Mouse (Mus musculus) gastrocnemius, postnatal 10 days (tissue): ENCODE data around the gene Ttc7b. TPM values are rescaled to one million over a fixed set of nuclear protein-coding genes. Genes with fewer than 3 reads are reported as not detected.

Source experiments
- DNase-seq: peaks from one replicate; pipeline ENCODE4 v3.0.0; 2021; ENCODE audit warnings: mixed read lengths
- total RNA-seq, 2 experiments: library from RNA; stranded (reverse); gene quantifications; 2 replicates each; pipeline ENCODE4 v1.2.3; 2021

Gene Ttc7b
- total RNA-seq, 2 experiments from 2014 or later = 73.3 to 74.1 TPM

DNA sequence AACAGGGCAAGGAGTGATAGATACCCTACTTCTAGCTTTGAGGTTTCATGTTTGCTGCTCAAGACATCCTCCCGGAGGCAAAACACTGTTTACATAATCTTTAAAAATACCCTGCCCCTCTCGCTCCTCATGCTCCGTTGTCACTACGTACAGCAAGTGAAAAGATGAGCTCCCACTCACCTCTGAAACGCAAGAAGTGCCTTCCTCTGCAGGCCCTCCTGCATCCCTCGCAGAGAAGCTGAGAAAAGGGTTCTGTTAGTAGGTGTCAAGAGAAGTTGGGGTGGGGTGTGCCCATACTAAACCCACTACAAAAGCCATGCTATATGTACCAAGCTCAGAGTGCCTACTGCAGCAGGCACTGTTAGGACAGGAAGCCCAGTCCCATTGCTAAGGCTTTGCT is 138.7 kb downstream of the Ttc7b start:
- no peak for DNase-seq

DNA sequence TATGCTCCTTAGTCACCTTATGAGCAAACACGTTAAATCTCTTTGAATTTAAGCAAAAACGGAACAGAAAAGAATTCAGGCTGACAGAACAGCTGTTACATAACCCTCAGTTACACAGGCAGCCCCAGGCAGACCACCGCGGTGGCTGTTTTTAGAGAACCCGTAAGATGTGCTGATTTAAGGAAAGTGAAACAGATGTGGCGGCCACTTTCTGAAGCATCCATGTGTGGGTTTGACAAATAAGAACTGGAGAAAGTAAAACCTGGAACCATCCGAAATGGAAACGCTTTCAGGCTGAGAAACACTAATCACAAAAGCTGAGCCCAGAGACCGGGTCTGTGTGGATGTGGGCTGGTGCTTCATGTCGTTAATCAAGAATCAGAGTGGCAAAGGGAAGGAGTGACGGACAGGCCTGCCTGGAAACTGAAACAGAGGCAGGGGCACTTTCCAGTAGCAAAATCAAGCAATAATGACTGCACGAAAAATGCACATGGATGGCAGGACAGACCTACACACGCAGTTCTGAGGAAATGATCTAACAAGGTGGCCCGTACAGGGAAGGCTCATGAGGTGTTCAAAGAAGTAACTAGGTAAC is 139.8 kb downstream of the Ttc7b start:
- no peak for DNase-seq

DNA sequence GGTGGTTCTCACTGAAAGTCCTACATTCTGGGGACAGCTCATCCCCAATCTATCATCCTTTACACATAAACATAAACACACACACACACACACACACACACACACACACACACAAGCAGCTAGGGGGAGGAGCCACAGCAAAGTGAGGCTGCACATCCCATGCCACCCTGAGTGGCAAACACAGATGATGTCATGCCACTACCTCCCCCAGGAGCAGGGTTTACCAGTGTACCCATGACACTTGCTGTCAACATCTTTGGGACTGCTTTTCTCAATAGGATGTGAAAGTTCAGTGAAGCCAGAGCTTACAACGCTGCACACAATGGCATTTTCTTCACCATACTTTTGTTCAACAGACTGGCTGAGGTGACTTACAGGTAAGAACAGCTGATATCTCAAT is 140.8 kb downstream of the Ttc7b start:
- no peak for DNase-seq

DNA sequence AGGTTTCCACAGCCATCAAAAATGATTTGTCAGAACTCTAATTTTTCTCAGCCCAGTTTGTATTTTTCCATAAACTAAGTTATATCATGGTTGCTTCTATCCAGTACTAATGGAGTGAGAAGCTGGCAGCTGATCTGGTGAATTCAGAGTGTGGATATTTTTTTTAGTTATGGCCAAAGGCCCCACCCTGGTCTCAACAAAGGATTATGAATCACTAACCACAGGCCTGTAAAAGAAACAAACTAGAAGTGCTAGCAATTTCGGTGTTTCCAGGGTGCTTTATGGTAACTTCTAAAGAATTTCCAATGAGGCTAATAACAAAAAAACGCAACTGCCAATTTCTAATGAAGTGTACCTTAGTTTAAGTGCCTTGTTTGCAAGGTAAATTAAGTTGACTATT is 142.4 kb downstream of the Ttc7b start:
- no peak for DNase-seq

DNA sequence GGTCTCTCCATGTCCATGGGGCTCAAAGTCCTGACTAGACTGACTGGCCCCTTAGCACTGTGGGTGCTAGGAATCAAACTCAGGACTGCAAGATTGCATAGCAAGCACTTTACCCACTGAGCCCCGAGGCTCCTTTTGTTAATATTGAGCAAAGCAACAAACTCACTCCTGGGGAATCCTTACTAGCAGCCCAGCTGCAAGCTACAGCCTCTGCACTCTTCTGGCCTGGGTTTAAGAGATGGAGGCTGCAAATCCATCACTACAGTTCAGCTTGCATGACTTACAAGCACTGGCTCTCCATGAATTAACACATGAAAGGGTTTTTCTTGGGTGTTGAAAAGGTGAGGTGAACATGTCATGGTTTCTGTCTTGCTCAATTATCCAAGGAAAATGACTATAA is 142.8 kb downstream of the Ttc7b start:
- DNase-seq = no peak

DNA sequence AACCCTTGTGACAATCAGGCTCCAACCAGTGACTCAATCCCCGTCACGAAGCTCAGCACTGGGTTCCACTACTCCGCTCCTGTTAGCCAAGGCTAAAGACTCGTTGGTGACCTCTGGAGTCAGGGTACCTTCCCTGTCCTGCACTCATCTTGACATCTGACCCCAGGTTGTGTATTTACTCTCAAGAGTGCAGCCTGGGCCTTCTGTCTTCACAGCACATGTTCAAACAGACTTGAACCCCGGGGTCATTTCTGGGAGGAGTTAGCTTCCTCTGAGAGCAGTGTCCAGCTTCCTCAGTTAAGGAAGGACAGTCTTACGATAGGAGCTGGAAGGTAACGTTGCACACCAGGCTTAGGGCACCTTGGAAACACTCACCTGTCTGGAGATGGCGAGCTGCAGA is 144.8 kb downstream of the Ttc7b start:
- DNase-seq = no peak

DNA sequence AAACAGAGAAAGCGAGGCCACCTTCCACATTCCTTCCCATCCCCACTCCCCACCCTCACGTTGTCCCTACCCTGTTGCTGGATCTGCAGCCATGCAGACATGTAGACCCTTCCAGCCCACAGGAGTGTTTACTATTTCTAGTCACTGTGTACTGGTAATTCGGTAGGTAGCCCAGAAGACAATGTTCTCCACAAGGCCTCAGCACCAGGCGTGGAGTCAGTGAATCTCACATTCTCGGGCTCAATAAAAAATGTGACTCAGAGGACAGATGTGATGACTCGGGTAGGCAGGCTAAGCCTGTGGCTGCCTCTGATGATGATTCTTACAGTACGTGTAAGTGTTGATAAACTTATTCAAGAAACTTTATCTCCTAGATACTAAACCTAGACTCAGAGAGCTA is 147.8 kb downstream of the Ttc7b start:
- DNase-seq = no peak

DNA sequence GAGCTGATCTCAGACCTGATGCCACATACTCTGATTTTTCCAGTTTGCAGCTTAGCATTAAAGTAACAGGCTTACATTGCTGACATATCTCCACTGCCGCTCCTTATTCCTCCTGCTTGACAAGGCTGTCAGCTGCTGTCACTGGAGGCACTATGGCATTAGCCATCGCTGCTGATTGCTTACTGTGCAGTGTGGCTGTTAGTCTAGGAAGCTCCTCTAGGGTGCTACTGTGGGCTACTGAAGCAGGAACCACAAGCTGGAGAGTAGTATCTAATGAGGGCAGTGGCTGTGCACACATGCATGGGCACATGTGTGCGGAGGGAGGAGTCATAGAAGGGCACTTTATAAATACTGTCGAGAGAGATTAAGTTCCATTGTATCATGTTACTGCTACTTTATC is 148.6 kb downstream of the Ttc7b start:
- DNase-seq = no peak

DNA sequence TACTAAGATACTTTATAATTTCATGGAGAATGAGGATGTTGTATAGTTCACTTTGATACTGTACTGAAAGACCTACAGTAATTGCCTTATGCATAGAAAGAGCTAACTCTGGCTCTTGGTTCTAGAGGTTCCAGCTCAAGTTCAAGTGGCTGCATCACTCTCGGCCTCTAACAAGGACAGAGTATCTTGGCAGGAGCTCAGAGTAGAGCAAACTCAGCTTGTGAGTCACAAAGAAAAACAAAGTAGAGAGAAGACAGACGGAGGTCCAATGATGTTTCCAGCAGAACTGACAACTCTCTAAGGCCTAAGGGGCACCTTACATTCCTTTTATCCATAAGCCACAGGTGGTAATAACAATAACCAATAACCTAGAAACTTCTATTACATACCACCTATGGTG is 150.8 kb downstream of the Ttc7b start:
- no peak for DNase-seq

DNA sequence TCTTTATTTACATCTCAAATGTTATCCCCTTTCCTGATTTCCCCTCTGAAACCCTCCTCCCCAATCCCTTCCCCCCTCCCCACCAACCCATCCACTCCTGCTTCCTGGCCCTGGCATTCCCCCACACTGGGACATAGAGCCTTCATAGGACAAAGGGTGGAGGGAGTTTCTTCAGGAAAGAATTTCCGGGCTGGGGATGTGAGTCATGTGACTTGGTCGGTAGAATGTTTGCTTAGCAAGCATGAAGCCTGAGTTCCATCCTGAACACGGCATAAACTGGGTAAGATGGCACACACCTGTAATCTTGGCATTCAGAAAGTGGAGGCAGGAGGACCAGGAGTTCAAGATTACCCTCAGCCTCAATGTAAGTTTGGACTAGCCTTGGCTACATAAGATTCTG is 151.4 kb downstream of the Ttc7b start:
- no peak for DNase-seq

DNA sequence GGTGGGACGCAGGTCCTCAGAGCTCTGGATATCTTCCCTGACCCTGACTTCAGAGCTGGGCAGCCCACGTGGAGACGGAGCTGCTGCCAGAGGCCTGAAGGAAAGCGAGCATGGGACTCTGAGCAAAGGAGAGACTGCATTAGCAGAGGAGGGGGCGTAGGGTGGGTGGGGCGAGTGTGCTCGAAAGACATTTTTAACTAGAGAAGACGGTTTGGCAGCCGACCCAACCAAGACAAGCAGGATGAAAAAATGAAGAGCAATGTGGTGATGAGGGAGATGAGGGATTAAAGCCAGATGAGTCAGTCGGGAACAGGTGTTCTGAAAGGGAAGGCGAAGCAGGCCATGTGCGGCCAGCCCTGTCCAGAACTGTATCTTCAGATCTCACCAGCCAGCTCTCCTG is 159.3 kb downstream of the Ttc7b start:
- no peak for DNase-seq

DNA sequence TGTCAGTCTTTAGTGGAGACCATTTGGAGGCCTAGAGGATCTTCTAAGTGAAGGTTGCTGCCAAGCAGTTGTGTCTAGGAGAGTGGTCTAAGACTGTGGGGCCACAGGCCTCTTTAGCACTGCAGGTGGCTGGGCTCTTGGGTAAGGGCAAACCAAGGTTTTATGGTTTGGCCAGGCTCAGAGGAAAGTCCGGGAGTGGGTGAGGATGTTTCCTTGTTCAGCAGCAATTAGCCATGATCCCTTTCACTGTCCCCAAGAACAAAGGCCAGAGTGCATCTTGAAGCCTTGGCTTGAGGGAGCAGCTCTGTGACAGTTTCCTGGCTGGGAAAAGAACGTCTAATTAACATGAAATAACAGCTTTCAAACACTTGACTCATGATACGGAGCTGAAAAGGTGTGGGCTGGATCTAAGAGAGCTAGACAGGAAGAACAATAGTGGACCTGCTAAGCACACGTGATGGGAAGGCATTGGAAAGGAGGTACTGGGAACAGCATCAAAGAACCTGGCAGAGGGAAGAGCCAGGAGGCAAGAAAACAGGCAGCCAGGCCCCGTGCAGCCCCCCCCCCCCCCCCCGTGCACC is 162.5 kb downstream of the Ttc7b start:
- no peak for DNase-seq

DNA sequence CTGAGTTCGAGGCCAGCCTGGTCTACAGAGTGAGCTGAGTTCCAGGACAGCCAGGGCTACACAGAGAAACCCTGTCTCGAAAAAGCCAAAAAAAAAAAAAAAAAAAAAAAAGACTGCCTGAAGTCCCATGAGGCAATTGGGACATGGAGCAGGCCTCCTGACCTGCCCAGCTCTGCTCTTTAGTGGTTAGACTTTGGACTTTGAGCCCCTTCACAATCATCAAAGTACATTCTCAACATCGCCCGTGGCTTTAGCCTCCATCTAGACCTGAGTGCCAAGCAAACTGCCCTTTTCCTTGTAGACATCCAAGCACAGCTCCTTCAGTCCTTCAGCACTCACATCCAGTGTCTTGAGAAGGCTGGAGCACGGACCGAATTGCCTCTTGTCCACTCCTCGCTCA is 164.2 kb downstream of the Ttc7b start:
- DNase-seq = no peak

DNA sequence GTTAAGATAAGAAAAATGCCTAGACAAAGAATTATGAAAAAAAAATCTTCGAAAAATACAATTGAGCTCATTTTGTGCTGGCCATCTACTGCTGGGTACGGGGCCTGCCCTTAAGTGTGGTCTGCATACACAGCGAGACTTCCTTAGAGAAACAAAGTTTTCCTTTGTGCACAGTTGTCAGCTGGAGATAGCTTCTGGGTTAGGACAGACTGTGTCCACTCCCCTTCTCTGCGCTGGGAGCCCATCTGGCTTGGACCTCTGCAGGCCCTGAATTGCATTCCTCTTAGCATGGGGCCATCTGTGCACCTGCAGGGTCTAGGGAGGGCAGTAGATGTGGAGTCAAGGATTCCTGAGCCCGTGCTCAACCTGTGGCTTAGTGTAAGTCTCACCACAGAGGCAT is 165.1 kb downstream of the Ttc7b start:
- no peak for DNase-seq

DNA sequence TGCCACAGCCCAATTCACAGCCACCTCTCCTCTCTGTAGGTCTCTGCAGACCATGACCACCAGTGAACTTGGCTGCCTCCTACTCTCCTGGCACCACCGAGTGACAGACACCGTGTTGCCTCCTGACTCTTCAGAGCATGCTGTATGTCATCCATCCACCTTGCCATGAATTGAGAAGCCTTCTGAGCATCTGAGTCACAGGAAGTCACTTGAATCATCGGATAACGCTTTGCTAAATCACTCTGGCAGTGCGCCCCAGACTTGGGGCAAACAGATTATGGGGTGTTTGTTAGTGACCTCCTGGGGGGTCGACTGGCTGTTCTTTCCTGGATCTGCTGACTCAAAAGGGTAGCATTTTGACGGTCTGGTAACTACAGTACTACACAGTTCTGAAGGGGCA is 166.7 kb downstream of the Ttc7b start:
- DNase-seq = no peak

DNA sequence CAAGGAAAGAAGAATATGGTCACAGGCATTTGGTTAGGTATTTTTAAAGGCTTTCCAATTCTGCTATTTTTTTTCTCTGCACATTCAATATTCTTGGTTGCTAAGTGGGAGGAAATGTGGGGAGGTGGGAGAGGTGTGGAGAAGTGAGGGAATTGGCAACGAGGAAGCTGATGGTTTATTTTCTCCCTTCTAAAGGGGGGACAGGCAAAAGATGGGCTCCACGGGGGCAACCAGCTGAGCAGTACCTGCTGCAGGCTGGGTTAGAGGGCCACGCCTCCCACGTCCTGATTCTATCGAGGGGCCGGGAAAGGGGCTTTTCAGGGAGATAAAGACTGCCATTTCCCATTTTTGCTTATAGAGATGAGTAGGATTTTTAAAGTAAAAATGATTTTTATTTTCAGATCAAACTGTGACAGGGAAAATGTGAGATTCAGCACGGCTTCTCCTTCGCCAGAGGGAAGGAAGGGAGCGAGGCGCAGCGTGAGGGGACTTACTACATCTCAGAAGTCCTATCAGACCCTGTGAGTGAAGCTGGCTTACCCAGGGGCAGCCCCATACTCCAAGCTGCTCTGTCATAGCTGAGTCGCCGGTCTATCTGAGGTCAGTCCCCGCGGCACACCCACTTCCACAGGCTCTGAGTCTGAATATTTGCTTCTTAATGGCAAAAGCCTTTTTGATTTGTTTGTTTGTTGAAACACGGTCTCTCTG is 167.4 kb downstream of the Ttc7b start:
- no peak for DNase-seq

DNA sequence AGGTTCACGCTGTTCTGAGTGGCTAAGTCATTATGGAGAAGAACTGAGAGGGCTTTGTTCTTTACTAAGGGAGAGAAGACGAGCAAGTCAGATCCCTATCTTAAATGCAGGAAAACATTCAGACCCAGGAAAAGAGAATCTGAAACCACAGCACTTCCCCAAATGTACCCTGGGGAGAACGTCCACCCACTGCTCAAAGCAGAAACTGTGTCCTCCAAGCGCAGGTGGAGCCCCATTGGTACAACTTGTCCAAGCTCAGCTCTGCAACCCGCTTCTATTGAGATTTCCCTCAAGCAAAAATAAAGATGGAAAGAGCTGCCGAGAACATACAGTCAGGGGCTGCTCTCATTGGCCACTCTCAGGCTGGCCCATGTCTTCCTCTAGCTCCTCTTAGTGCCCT is 168.5 kb downstream of the Ttc7b start:
- no peak for DNase-seq

DNA sequence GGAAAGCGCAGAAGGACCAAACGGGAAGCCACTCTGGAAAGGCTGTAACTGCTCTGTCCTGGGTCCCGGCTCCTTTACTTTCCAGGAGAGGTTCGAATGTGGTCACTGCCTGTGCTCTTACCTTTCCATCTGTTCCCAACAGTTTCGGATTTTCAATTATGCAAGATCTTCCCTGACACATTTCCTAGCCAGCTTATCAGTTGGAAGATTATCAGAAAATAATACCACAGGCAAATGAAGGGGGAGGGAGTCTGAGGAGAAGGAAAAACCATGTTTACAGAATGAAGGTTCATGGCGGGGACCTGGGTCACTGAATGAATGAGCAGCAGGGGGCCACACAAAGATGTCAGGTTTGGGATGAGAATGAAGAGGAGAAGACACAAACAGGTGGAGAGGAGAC is 177.1 kb downstream of the Ttc7b start:
- no peak for DNase-seq

DNA sequence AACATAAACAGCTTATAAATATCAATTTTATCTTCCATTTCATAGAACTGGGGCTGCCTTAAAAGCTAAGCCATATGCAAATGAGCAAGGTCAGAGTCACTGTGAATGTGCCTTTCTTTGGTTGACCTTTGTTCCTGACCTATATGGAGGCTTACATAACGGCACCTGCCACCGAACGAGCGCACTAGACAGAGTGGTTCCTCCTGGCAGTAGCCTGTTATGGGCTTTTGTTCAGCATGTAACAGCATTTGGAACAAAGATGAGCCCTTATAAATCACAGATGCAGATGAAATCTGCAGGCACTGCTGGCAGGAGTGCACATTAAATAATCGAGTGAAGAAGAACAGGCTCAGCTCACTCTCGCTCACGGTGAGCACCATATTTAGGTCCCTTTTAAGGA is 179.0 kb downstream of the Ttc7b start:
- DNase-seq = no peak

DNA sequence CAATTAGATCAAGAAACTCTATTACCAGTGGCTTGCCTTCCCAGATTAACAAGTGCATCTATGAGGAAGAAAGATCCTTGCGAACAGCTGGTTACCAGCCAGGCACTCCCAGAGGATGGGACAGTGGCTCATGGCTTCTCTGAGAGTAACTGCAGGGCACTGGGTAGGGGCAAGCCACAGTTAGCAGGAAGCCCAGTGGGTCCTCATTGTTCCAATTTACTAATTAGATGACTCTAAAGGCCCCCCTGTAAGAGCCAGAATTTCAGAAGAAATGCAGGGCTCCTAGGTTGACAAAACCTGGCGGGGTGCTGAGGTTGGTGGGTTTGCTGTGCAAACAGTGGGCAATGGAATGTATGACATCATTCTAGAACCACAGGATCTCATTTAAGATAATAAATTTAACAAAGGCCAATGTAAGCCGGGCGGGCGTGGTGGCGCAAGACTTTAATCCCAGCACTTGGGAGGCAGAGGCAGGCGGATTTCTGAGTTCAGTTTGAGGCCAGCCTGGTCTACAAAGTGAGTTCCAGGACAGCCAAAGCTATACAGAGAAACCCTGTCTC is 179.6 kb downstream of the Ttc7b start:
- no peak for DNase-seq

DNA sequence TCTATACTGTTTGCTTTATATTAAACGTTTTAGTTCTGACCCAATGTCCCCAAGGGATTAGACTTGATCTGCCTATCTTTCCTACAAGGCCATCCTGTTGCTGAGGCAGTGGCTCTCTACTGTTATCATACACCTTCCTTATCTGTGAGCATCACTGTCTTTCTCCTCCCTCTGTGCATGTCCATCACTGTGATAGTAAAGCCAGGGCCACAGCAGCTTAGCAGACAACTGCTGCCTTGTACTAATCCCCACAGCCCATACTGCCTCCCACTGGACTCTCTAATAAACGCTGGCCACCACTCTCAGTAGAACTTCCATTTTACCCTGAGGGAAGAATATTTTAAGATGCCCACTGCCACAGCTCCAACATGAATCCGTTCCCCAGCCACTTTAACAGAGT is 182.6 kb downstream of the Ttc7b start:
- no peak for DNase-seq

DNA sequence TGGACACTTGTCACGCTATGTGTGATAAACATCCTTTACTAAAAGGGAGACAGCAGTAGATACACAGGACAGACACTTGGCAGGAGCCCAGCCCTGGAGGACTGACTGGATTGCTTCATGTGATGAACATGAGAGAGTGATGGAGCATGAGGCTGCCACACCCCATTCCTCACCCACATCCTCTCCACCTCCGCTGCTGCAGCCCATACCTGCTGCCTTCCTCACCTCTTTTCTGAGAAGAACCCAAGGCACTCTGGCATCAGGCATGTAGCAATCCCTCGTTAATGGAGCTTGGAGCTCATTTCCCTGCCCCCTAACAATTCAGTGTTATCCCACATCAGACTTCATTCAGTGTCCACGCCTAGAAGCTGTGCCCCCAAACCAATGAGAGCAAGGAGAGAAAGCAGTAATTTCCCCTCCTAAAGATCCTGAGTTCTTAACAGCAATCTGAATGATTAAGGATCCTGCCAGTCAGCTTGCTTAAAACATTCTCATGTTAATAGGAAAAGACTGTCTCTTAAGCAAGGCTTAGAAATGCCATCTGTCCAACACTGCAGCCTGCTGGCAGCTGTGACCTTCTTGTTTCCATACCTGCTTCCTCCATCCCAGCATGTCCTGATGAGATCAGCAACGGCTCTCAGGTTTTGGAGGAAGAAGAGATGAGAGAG is 183.1 kb downstream of the Ttc7b start:
- no peak for DNase-seq

DNA sequence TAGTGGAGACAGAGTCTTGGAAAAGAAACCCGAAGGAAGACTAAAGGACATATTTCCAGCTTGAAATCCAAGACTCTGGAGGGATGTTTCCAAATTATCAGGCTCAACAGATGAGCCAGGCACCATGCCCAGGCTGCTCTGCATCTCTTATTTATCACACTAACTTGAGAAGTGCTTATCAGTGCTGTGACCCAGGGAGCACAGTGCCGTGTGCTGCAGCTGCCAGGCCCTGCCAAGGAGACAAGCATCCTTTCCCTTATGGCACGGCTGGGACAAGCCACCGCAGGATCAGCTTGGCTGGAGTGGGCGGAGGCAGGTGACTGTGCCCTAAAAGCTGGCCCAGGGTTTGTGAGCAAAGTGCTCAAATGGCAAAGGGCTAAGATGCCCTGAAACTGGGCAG is 184.4 kb downstream of the Ttc7b start:
- no peak for DNase-seq
